Mouse (Mus musculus) heart, adult 9 months (tissue): Measurements from ENCODE around the gene Hoxc13.

Source experiments
- DNase-seq, 2 experiments: peaks; one replicate each; pipeline ENCODE4 v3.0.0; 2022; ENCODE audit warnings: low spot score in 2 of 2

The Hoxc13 gene

DNA sequence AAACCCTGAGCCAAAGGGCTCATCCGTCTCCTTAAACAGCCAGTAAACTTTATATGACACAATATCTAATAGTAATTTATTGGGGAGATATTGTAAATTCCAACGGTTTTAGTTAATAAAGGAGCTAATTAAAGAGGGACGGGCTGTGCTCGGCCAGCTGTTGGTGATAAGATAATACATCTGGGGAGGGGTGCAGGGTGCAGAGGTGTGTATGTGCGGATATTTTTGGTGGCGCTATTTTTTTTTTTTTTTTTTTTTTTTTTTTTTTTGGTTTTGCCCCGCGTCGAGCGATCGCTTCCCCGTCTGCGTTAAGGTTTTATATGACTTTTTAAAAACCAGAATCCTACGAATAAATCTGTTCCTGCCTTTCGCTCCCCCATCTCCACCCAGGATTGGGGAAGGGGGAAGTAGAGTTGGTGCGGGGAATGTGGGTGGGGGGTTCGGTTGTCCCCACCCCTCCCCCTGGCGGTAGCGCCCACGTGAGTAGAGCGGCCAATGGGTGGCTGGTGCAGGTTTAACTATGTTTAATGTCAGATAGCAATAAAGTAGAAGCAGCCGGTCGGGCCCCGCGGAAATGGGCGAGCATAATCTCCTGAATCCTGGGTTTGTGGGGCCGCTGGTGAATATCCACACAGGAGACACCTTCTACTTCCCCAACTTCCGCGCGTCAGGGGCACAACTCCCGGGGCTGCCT, 15.5 kb downstream of the Hoxc13 start, which contains the start of gene Hoxc12:
TSS of gene Hoxc12 (plus strand) at position 479 of the 694 bp plus-strand sequence.
- DNase-seq: no peak

DNA sequence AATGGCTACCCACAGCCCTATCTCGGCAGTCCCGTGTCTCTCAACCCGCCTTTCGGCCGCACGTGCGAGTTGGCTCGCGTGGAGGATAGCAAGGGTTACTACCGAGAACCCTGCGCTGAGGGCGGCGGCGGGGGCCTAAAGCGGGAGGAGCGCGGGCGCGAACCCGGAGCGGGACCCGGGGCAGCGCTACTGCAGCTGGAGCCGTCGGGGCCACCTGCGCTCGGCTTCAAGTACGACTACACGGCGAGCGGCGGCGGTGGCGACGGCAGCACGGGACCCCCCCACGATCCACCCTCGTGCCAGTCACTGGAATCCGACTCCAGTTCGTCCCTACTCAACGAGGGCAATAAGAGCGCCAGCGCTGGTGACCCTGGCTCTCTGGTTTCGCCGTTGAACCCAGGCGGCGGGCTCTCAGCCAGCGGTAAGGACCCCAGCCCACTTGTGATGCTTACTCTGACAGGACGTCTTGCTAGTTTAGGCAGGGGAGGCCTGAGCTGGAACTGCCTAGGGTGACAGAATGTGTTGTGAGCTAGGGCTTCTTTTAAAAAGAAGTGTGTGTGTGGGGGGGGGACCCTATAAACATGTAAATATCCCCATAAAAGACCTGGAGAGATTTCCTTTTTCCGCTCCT, 16.2 kb downstream of the Hoxc13 start:
- no peak for DNase-seq

DNA sequence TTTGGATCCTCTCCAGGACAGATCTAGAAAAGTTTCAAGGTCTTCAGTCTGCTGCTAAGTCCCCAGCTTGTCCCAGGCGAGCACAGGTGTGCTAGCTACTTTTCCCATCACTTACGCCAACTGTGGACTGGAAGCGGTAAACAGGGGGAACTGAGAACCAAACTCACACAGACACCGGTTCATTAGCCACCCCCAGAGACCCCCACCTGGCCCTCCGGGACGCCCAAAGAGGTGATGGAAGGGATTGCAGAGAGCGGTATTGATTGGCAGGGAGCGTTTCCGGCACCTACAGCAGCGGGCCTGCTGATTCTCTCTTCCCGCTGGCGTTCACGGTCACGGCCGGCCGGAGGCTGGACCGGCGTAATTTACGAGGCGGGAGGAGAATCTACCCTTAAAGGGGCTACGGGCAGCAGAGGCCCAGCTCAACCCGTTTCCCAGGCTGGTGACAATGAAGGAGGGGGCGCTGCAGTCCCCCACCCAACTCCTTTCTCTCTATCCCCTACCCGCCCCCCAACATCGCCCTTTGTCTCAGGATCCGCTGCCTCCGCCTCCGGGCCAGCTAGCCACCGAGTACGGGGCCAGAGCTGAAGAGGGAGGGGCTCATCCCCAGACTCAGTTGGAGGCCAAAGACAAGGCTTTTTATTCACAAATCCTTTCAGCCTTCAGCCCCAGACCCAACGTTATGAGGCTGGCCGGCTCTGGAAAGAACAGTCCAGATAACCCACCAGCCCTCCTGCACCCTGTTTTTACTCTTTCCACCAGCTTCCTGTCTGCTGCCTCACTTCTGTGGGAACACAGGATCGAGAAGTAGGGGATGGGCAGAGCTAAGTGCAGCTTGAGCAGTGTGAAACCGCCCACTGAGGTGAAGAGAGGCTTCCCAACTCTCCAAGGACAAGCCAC, 18.6 kb downstream of the Hoxc13 start:
- DNase-seq: no peak

DNA sequence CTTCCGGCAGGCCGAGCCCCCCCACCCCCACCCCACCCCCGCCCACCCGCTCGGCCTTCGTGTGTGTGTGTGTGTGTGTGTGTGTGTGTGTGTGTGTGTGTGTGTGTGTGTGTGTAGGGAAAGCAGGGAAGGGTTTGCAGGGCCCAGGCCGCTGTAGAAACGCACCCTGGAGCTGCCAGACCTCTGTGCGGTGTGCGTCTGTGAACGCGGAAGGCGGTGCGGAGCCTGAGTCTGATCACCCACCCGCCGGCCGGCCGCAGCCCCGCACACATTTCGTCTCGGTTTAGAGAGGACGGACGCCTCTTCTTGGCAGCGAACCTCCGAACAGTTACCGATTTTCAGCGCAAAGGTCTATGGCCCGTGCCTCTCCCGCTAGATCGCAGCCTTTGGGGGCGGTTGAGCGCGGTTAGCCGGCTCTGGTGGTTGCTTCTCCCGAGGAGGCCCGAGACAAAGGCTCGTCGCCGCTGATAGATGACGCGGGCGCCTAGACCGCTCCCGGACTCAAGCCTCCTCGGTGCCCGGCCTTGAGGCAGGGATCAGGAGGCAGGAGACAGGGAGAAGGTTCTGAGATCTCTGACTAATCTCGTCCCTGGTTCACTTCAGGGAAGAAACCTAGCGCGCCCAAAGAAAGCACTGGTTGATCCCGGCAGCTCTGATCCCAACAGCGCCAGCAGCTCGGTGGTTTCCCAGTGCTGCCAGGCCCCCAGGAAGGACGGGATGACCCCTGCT, 22.0 kb downstream of the Hoxc13 start:
- no peak for DNase-seq

DNA sequence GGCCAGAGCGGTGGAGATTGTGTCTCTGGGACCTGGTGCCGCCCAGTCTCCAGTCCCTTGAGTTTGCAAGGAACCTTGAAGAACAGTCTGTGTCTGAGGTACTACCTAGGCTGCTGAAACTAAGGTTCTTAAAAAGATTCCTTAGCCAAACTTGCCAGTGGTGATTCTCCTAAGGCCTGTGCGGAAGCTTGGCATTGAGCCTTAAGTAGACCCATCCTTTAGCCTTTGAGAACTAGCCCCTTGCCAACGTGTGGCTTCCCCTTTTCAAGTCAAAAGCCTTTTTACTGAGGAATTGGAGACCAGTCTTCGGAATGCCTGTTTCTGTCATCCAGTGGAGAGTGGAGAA, 22.5 kb downstream of the Hoxc13 start:
- no peak for DNase-seq

DNA sequence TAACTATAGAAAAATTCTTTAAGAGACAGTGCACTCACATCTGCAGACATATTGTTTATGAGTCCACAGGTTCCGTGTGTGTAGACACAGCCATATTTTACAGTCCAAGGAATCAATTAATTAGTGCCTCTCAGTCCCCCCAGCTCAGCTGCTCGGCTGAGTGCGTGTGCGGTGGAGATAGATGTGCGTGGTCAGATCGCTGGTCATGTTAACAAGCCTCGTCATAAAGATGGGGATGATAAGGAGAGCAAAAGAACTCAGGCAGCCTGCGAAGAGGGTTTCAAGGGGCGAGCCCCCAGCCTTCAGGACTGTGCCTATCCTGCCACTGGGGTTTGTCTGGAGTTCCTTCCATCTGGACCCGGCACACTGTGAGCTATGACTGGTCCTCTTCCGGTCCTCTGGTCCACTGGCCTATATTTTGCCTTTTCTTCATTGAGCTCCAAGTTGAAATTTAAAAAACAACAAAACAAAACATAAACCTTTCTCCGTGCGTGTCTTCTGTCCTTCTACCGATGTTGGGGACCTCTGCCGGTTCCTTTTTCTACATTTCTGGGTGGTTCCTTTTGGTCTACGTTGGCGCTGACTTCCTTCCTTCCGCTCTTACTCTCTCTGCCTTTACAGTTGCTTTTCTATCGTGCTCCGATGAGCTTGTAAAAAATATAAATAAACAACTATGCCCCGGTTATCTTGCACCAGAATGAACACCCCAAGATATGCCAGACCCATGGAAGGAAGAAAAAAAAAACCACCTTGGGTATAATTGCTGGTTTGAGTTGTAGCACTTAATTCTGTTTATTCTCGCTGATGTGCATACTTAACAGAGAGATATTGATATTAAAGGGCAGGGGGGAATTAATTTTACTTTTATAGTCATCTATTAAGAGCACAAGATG, 24.5 kb downstream of the Hoxc13 start:
- DNase-seq: no peak

DNA sequence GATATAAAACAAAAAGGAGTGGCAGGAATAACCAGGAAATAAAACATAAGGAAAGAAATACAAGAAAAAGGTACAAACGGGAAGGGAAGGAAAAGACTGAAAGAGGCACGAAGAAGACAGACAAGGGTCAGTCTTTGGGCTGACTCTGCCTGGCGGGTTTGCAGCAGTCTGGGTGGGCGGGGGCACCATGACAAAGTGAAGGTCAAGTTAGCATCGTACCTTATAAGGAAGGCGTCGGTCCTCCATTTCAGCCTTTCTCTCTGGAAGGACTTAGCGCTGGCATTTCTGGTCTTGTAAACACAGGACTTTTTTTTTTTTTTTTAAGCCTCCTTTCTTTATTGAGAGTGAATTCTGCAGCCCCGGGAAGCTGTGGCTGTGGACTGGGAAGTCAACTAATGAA, 26.4 kb downstream of the Hoxc13 start:
- DNase-seq: no peak

DNA sequence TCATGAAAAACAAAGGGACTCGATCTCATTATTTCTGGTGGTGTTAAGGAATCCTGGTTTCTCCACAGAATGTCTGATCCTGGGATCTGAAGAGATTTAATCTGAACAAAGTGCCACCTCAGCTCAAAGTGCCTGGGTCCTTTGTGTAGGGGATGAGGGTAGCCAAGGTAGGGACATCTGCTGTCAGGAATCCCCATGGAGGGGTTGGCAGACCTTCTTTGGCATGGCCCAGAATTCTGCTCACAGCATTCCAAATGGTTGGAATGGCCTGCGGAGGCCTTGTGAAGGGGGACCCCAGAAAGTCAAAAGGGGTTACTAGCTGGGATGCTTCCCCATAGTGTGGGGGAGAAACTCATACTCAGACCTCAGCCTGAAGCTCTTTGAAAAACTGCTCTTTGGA, 27.9 kb downstream of the Hoxc13 start:
- DNase-seq: no peak

DNA sequence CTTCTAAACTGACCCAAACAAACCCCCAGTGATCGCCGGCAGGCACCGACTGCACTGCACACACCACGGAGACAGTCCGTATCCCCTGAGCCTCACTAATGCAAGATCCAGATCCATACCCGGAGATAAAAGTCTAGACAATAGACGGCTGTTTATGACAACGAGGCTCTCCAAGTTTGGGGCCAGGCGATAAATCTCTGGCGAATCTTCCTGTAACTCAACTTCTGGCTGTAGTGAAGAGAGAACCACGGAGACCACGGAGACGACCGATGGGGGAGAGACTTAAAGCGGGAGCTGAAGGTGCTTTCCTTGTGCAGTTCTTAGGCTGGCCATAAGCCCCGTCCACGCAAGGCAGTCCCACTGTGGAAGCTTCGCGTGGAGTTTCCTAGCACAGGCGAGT, 28.8 kb downstream of the Hoxc13 start:
- no peak for DNase-seq

DNA sequence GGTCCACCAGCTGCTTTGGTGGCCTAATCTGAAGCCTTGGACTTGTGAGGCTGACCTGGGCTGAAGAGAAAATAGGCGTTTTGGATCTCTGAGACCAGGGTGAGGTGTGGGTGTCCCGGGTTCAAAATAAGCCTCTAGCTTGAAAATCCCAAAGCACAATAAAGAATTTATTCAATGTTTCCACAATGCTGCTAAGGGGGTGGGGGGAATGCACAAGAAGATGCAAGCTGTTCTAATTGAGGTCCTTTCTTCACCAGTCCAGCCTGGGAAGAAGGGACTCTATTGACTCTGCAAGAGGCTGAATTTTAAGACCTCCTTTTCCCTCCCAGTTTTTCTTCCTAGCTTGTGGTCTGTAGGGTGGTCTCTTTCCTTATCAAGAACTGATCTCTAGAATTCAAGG, 30.0 kb downstream of the Hoxc13 start:
- no peak for DNase-seq

DNA sequence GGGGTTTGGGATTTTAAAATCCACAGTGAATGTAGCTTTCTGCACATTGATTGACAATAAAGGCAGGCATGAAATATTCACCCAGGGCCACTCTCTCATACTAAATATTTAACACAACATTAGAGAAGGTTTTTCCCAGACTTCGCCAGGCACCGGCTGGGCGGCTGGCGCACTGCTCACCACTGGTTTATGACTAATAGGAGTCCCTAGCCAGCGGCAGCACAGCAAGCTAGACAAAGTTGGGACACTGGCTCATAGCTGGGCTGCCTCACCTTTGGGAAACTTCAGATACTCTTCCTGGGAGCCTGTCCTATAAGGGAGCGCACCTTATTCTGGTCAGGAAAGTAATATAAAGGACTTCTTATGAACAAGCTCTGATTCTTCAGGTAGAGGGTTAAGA, 32.7 kb downstream of the Hoxc13 start:
- no peak for DNase-seq

DNA sequence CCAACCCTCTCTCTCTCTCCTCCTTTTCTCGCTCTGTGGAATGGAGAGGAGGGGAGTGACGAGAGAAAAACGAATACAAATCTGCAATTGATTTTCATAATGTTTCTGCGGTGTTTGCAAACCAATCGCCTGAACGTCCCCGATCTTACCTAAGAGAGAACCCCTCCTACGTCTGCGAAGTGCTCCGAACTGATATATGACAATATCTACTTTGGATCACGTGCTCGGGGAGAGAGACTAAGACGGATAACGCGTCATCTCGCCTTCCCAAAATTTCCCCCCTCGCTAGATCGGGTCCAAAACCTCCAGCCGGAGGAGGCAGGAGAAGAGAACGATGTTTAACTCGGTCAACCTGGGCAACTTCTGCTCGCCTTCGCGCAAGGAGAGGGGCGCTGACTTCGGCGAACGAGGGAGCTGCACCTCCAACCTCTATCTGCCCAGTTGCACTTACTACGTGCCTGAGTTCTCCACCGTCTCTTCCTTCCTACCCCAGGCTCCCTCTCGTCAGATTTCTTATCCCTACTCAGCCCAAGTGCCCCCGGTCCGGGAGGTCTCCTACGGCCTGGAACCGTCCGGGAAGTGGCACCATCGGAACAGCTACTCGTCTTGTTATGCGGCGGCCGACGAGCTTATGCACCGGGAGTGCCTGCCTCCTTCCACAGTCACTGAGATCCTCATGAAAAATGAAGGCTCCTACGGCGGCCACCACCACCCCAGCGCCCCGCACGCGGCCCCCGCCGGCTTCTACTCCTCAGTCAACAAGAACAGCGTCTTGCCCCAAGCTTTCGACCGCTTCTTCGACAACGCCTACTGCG, 33.5 kb downstream of the Hoxc13 start, which contains the start of gene Hoxc11:
TSS of gene Hoxc11 (plus strand) at position 236 of the 815 bp plus-strand sequence.
- no peak for DNase-seq

DNA sequence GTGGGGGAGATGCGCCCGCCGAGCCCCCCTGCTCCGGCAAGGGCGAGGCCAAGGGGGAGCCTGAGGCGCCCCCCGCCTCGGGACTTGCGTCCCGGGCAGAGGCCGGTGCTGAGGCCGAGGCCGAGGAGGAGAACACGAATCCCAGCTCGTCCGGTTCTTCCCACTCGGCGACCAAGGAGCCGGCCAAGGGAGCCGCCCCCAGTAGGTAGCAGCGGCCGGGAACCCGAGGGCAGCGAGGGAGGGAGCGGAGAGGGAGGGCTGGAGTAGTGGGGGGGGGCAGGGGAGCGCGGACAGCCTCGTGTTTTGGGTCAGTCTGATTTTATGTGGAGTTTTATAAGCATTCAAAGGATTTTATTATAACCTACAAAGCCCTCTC, 34.1 kb downstream of the Hoxc13 start:
- DNase-seq: no peak

DNA sequence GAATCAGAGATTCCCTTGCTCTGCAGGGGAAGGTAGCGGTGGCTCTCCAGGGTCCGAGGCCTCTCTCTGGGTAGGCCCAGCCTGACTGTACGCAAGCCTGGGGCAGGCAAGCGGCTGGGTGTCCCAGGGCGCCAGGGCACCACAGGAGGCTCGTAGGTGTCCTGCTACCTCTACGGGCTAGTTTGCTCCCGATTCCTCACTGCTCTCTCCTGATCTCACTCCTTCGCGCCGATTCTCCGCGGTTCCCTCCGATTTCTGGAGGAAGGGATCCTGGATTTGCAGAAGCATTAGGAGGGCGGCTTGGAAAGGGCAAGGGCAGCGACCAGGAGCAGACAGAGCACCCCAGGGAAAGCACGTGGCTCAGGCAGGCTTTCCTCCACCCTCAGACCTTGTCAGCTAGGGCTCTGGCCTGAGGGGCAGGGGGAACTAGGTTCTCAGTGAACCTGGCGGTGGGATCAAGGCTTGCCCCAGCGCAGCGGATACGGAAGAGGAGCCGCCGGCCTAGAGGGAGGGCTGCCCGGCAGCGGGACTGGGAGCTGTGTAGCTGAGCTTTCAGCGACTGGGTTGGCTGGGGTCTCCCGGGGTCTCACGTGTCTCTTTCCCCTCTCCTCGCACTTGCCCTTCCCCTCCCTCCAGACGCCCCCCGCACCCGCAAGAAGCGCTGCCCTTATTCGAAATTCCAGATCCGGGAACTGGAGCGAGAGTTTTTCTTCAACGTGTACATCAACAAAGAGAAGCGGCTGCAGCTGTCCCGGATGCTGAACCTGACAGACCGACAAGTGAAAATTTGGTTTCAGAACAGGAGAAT, 35.1 kb downstream of the Hoxc13 start:
- DNase-seq: no peak

DNA sequence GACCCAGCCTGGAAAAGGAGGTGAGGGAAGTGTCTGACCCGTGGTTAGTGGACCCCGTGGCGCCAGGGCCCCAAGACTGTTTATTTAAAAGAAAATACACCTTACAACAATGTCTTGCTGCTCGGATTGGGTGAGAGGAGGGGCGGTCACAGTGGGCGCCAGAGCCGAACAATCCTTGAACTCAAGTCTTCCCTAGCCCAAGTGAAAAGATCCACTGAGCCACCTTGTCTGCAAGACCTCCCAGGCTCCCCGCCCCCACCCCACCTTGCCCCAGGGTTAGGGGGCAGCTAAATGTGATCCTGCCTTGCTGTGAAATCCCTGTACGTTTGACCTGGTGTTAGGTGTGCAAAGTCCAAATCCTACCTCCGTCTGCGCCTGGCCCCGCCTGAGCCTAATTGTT, 36.0 kb downstream of the Hoxc13 start:
- no peak for DNase-seq

DNA sequence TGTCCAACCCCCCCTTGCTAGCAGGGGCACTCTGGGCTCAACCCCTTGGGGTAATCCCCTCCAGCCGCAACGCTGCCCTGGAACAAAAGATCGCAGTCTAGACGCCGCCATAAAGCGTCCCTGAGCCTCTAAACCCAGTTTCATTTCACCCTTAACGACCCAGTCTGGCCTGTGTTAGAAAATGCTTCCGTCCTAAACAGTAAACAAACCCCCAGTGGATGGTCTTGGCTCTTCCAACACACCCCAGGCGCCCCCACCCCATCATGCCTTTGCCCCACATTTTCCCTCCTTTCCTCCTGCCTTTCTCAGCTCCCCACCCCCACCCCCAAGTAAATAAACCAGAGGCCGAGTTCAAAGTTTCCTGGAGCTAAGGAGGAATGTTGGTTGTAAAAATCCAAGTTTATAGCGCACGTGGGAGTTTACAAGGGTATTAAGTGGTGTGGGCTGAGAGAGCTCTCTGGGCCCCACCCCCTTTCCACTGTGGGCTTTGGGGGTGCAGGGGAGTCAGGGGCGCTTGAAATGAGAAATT, 38.8 kb downstream of the Hoxc13 start:
- no peak for DNase-seq

DNA sequence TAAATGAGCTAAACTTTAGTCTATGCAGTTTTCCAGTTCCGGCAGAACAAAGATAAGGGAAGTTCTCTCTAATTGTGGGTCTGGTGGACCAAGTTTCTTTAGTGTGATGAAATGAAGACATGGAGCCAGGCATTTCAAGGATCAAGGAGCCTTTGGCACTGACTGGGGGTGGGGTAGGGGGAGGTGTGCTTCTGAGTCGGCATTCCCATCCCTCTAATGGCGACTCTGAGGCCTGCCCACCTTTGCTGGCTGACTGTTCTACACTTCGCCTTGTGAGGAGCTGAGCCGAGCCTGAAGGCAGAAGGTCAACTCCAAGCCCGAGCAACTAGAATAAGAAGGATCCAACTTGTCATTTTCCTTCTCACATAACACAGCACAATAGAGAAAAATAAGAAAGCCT, 40.8 kb downstream of the Hoxc13 start:
- DNase-seq: no peak

DNA sequence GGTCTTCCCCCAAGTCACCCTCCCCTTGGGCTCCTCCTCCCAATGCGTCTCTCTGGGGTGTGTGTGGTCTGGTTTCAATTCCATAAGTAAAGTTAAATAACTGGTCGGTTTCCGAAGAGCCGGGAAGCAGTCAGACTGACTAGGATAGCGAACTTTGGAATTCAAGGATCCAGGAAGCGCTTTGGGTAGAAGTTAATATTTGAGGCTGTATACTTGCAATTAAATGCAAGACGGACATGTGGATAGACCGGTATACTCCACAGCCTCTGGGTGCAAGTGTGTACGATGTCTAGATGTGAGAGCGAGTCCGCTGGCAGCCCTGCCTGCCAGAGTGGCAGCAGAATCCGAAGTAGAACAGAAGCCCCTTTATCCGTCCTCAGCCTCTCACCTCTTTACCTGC, 41.6 kb downstream of the Hoxc13 start:
- no peak for DNase-seq

DNA sequence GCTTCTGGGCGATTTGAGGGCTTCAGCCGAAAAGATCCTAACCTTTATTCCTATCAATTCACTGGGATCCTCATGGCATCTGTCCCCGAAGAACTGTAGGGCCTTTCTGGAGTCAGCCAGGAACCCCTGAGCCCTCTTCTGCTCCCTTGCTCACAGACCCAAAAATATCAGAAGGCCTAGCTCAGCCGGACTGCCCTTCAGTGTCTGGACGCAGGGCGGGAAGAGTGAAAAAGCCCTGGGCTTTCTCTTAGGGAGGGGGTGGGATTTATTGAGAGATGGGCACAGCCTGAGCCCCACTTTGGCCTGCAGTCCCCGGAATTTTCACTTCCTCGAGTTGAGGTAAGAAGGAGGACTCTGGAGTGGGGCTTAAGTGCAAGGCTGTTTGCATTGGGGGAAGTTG, 42.4 kb downstream of the Hoxc13 start:
- no peak for DNase-seq
